Mouse (Mus musculus): ENCODE measurements at regions not wholly inside any gene's neighbourhood (a gene's known extent, or its start where the extent isn't known, plus 50 kb on each side); places are given as distances from the start of the nearest gene placed in this dataset.

GRCm38 (mm10) chr3:37937381-37938283 is 213.3 kb upstream of the Gm5148 start:
- no peak for TF ChIP-seq CTCF (IDR thresholded peaks at IDR 0.05; ENCODE audit: insufficient read depth, low read depth, low read length)
- TF ChIP-seq POLR2A (IDR thresholded peaks at IDR 0.05; ENCODE audit: insufficient read depth, low read depth, low read length) = no peak
